Mouse (Mus musculus) spleen, adult 2 months (tissue): ENCODE measurements at regions not wholly inside any gene's neighbourhood (a gene's known extent, or its start where the extent isn't known, plus 50 kb on each side); places are given as distances from the start of the nearest gene placed in this dataset.

Experiments used
- DNase-seq, 2 experiments: peaks; one replicate each; pipeline versions ENCODE4 v3.0.0 to v3.0.0-alpha.2; 2012 to 2021; ENCODE audit warnings: low spot score in 2 of 2, low read depth in 1 of 2
- H3K27ac ChIP-seq: fragments of 200-500 bp; 2 replicates; pipeline ENCODE4 v1.5.1; 2012; ENCODE audit warnings: low read length, inconsistent platforms; ENCODE audit not compliant: insufficient read depth
- H3K27me3 ChIP-seq: fragments of 200-500 bp; 2 replicates; pipeline ENCODE4 v1.6.1; 2012; ENCODE audit warnings: mild to moderate bottlenecking, moderate library complexity, low read length, inconsistent platforms; ENCODE audit not compliant: control insufficient read depth, insufficient read depth
- H3K36me3 ChIP-seq: fragments of 200-500 bp; 2 replicates; pipeline ENCODE4 v1.6.1; 2012; ENCODE audit warnings: mild to moderate bottlenecking, low read length, inconsistent platforms; ENCODE audit not compliant: control insufficient read depth, insufficient read depth
- H3K4me1 ChIP-seq: fragments of 200-500 bp; 2 replicates; pipeline ENCODE4 v1.6.1; 2011; ENCODE audit warnings: inconsistent platforms; ENCODE audit not compliant: control insufficient read depth, insufficient read depth, insufficient read length
- H3K4me3 ChIP-seq: fragments of 200-500 bp; 2 replicates; pipeline ENCODE4 v1.5.1; 2011; ENCODE audit warnings: mild to moderate bottlenecking, inconsistent platforms; ENCODE audit not compliant: insufficient read depth, insufficient read length; ENCODE audit errors: extremely low read depth
- CTCF ChIP-seq: fragments of 200-500 bp; IDR thresholded peaks from 2 replicates; pipeline ENCODE4 v1.5.1; 2011; ENCODE audit warnings: mild to moderate bottlenecking, inconsistent platforms; ENCODE audit not compliant: insufficient read depth, insufficient read length, insufficient replicate concordance; ENCODE audit errors: extremely low read depth
- POLR2A ChIP-seq: fragments of 200-500 bp; IDR thresholded peaks from 2 replicates; pipeline ENCODE4 v1.6.1; 2011; ENCODE audit warnings: low read depth, low read length, inconsistent platforms
- WGBS: fragments of 180-500 bp; shearing (Covaris S2); methylation state at CpG from one replicate; pipeline ENCODE4 v1.1.7; 2018; 5-methylcytosine and 5-hydroxymethylcytosine counted together

GRCm38 (mm10) chr10:100795215-100795972 is 205.1 kb downstream of the 1700017N19Rik start:
- TF ChIP-seq POLR2A (no peak), CTCF (no peak)
- Histone ChIP-seq H3K36me3 (no peaks in the 10 kb centered on the region), H3K27me3 (no peaks in the 10 kb centered on the region), H3K4me1 (no peaks in the 10 kb centered on the region), H3K4me3 (no peak overlapping the region), H3K27ac (no peak overlapping the region)
- WGBS, result 75% methylated on average over 6 of the region's 6 CpGs
- DNase-seq, result no peak

GRCm38 (mm10) chr10:100811639-100812038 is 221.4 kb downstream of the 1700017N19Rik start:
- TF ChIP-seq CTCF, result no peak
- TF ChIP-seq POLR2A, result no peak
- WGBS, result 13% methylated on average over 2 of the region's 2 CpGs
- Histone ChIP-seq H3K4me1 (no peaks in the 10 kb centered on the region), H3K27ac (no peak overlapping the region), H3K4me3 (no peak overlapping the region), H3K27me3 (no peaks in the 10 kb centered on the region), H3K36me3 (no peaks in the 10 kb centered on the region)
- no peak for DNase-seq

DNA sequence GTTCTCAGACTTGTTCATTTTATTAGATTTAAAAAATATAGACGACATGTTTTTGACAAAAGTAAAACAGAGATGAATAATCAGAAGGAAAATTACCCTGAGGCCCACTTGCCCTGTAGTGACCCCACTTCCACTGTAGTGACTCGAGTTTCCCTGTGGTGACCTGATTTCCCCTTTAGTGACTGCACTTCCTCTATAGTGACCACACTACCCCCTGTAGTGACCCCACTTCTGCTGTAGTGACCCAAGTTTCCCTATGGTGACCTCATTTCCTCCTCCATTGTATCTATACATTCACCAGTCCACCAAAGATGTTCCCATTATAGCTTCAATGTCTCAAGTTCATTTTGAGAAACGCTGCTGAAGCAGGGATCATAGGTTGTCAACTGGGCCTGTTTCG is 244.5 kb downstream of the 1700017N19Rik start:
- H3K27ac ChIP-seq, result no peak overlapping the region
- no peaks in the 10 kb centered on the region for H3K36me3 ChIP-seq
- H3K27me3 ChIP-seq, result no peaks in the 10 kb centered on the region
- DNase-seq, result no peak
- H3K4me1 ChIP-seq, result no peaks in the 10 kb centered on the region
- TF ChIP-seq POLR2A (no peak), CTCF (no peak)
- 55% methylated on average over 4 of the region's 4 CpGs for WGBS
- no peak overlapping the region for H3K4me3 ChIP-seq

DNA sequence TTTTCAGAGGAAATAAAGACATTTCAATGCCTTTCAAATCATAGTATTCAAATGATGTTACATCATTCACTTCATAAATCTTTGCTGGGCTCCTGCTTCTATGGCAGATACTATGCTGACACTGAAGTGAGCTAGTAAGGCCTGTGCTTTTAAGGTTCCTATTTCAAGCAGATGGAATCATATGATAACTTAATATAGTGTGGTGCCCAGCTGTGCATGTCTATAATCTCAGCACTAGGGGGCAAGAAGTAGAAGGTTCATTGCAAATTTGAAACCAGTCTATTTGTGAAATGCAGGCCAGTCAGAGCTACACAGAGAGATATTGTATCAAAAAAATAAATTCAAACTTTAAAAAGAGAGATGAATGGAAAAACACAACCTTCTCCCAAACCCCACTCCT is 262.9 kb downstream of the 1700017N19Rik start:
- H3K4me1 ChIP-seq, result no peaks in the 10 kb centered on the region; the same call in 1 of the 2 replicates
- no peak for DNase-seq
- H3K27ac ChIP-seq, result no peak overlapping the region
- no peaks in the 10 kb centered on the region for H3K36me3 ChIP-seq
- H3K27me3 ChIP-seq, result no peaks in the 10 kb centered on the region
- no peak overlapping the region for H3K4me3 ChIP-seq
- TF ChIP-seq CTCF (no peak), POLR2A (no peak)

DNA sequence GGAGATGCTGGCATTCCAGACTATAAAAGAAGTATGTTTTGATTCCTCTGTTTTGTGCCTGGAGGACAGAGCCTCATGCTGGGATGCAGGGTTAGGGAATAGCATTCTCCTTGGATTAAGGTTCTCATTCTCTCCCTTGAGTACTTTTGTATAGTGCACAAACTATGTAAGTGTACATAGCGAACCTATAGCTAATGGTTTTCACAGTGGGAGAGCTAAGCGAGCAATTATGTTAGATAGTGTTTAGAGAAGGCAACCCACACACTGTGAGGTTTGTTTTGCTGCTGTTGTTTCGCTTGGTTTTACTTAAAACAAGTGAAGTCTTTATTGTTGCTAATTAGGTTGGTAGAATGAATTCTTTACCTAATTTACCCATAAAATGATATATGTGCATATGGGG is 266.2 kb downstream of the 1700017N19Rik start:
- Histone ChIP-seq H3K4me1 (no peaks in the 10 kb centered on the region; the same call in 1 of the 2 replicates), H3K27ac (no peak overlapping the region), H3K27me3 (no peaks in the 10 kb centered on the region), H3K36me3 (no peaks in the 10 kb centered on the region), H3K4me3 (no peak overlapping the region)
- no peak for DNase-seq
- TF ChIP-seq POLR2A (no peak), CTCF (no peak)
- WGBS, result 87% methylated on average over 3 of the region's 3 CpGs

GRCm38 (mm10) chr10:100865501-100866181 is 275.4 kb downstream of the 1700017N19Rik start:
- WGBS, result 63% methylated on average over 6 of the region's 6 CpGs

More at GRCm38 (mm10) chr10:100865501-100866181, 275.4 kb downstream of the 1700017N19Rik start:
- DNase-seq, result no peak
- Histone ChIP-seq H3K4me1 (no peaks in the 10 kb centered on the region), H3K4me3 (no peak overlapping the region), H3K27me3 (no peaks in the 10 kb centered on the region), H3K36me3 (no peaks in the 10 kb centered on the region), H3K27ac (no peak overlapping the region)
- TF ChIP-seq POLR2A (no peak), CTCF (no peak)
